Mouse (Mus musculus) neural tube, embryonic 14.5 days (tissue): Measurements from ENCODE around the gene Gm6309. TPM values are rescaled to one million over a fixed set of nuclear protein-coding genes. Genes with fewer than 3 reads are reported as not detected.
"Not testable (repeated sequence)": the region's sequence is repeated elsewhere in the genome, so short reads cannot be mapped to it uniquely, and the experiment has no call there.

Source experiments
- ATAC-seq: fragments of 200-750 bp; cut with Nextera tagmentation; 2 replicates; pipeline ENCODE4 v1.8.0; 2017; ENCODE audit warnings: low read depth, mild to moderate bottlenecking, moderate TSS enrichment, moderate library complexity
- H3K27ac ChIP-seq: fragments of 300-500 bp; sonication (generic); 2 replicates; pipeline ENCODE4 v1.5.1; 2014; ENCODE audit warnings: low read depth, mild to moderate bottlenecking, control low read depth, low read length, moderate library complexity, mixed read lengths
- H3K27me3 ChIP-seq: fragments of 300-500 bp; sonication (generic); 2 replicates; pipeline ENCODE4 v1.6.1; 2014; ENCODE audit warnings: low read length; ENCODE audit not compliant: control insufficient read depth, insufficient read depth
- H3K36me3 ChIP-seq: fragments of 300-500 bp; sonication (generic); 2 replicates; pipeline ENCODE4 v1.6.1; 2014; ENCODE audit warnings: low read length, mixed read lengths; ENCODE audit not compliant: control insufficient read depth, insufficient read depth
- H3K4me1 ChIP-seq: fragments of 300-500 bp; sonication (generic); 2 replicates; pipeline ENCODE4 v1.6.1; 2014; ENCODE audit warnings: low read length; ENCODE audit not compliant: control insufficient read depth, insufficient read depth
- H3K4me2 ChIP-seq: fragments of 300-500 bp; sonication (generic); 2 replicates; pipeline ENCODE4 v1.6.1; 2014; ENCODE audit warnings: mild to moderate bottlenecking, low read depth, low read length, control low read depth
- H3K4me3 ChIP-seq: fragments of 300-500 bp; sonication (generic); 2 replicates; pipeline ENCODE4 v1.5.1; 2014; ENCODE audit warnings: low read depth, low read length, control low read depth, mixed read lengths
- H3K9ac ChIP-seq: fragments of 300-500 bp; sonication (generic); replicated peaks from 2 replicates; pipeline ENCODE4 v1.6.1; 2014; ENCODE audit warnings: low read depth, mild to moderate bottlenecking, control low read depth, low read length, mixed read lengths
- H3K9me3 ChIP-seq: fragments of 300-500 bp; sonication (generic); 2 replicates; pipeline ENCODE4 v1.6.1; 2016; ENCODE audit warnings: low read length; ENCODE audit not compliant: control insufficient read depth
- WGBS: fragments of 180-500 bp; shearing (Covaris S2); extraction: QIAGEN DNeasy Blood & Tissue Kit; methylation state at CpG from one replicate; pipeline ENCODE4 v1.1.7; 2014; 5-methylcytosine and 5-hydroxymethylcytosine counted together
- polyA plus RNA-seq: library from polyadenylated mRNA; unstranded; fragments of >200 nt; fragmentation: Nextera tagmentation; extraction: Ambion mirVana; gene quantifications from 2 replicates; pipeline ENCODE4 v1.2.1, GENCODE M21; 2014

Gene Gm6309
- polyA plus RNA-seq, 1 experiment from 2014 or later = not detected

DNA sequence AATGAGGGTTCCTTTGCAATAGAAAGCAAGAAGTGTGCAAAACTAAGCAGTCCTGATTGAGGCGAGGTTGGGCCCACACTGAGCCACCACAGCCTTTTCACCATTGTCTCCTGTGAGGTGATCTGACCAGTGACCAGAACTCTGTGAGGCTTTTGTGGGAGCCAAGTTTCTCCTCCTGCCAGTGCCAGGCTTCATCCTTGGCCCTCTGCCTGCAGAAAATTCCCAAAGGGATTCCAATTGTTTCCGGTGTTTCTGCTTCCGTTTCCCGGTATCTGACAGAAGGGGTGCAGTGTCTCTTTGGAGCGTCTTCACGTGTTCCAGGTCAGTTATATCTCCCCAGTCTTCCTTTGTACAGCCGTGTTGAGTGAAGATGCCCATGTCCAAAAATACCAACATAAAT lies 18.2 kb upstream of the Gm6309 start:
- no peak overlapping the region for H3K4me2 ChIP-seq
- H3K9me3 ChIP-seq = no peaks in the 10 kb centered on the region
- H3K4me3 ChIP-seq = no peak overlapping the region
- H3K27ac ChIP-seq = no peak overlapping the region
- H3K9ac ChIP-seq = no peak overlapping the region
- no peaks in the 10 kb centered on the region for H3K4me1 ChIP-seq
- H3K27me3 ChIP-seq = no peaks in the 10 kb centered on the region
- ATAC-seq = no peak
- 79% methylated on average over 7 of the region's 7 CpGs for WGBS
- H3K36me3 ChIP-seq = no peaks in the 10 kb centered on the region

DNA sequence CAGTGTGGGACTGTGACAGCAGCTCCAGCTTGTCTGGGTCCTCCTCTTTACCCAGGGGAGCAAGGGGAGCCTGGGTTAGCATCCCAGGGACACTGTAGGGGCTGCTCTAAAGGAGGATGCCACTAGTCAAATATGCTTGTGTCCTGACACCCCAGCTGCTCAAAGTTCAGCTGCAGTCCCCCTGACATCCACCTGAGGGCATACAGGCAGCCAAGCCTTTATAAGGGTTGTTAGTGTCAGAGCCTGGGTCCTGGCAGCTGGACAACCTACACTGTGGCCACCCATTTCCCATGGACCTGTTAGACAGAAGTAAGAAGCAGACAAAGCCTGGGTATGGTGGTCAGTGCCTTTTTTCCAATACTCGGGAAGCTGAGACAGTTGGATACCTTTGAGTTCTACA lies 17.6 kb upstream of the Gm6309 start:
- Histone ChIP-seq H3K27me3 (no peaks in the 10 kb centered on the region), H3K9me3 (no peaks in the 10 kb centered on the region), H3K27ac (no peak overlapping the region), H3K4me3 (no peak overlapping the region), H3K9ac (no peak overlapping the region), H3K4me2 (no peak overlapping the region), H3K4me1 (no peaks in the 10 kb centered on the region), H3K36me3 (no peaks in the 10 kb centered on the region)
- 84% methylated on average over 1 of the region's 1 CpGs for WGBS
- no peak for ATAC-seq

DNA sequence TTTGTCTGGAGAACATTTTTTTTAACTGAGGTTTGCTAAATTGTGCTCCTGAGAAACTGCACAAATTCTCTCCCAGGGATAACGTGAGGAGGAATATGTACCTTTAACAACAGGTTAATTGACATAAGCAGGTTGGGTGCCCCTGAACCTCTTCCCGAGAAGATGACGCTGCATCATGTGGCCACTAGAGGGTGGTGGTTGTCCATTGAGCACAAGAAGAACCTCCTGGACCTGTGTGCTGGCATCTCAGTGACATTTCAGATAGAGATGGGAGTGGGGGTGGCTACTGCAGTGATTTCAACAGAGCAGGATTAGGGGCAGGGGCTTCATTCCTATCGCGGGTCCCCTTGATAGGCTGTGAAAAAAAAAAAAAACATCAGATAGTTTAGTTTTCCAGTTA lies 16.9 kb upstream of the Gm6309 start:
- not testable (repeated sequence) for H3K9ac ChIP-seq, ATAC-seq, H3K4me1 ChIP-seq, H3K27me3 ChIP-seq, H3K4me2 ChIP-seq, H3K4me3 ChIP-seq, H3K9me3 ChIP-seq, H3K36me3 ChIP-seq, H3K27ac ChIP-seq
- 29% methylated on average over 5 of the region's 5 CpGs for WGBS

DNA sequence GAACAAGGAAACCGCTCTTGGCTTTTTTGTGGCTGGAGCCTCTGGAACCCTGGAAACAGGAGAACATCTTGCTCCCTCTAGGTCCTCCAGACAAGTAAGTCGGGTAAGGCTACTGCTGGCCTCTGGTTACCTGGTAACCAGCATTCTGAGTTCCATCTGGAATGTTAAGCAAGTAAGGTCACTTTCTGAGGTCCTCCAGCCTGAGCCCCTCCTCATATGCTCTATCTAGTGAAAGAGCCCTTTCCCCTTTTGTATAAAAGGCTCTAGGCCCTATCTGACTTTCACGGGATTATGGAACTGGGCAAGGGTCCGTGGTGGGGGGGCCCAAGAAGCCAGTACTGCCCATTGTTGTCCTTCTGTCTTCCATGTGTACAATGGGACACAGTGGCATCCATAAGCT lies 14.7 kb upstream of the Gm6309 start, which contains the start of gene 1700001J03Rik:
1700001J03Rik (minus strand) TSS at position 101 of the 400 bp plus-strand sequence.
- not testable (repeated sequence) for H3K4me3 ChIP-seq, H3K9me3 ChIP-seq, H3K4me2 ChIP-seq, H3K9ac ChIP-seq, H3K36me3 ChIP-seq, H3K27ac ChIP-seq, H3K27me3 ChIP-seq, H3K4me1 ChIP-seq, ATAC-seq
- 76% methylated on average over 4 of the region's 4 CpGs for WGBS

DNA sequence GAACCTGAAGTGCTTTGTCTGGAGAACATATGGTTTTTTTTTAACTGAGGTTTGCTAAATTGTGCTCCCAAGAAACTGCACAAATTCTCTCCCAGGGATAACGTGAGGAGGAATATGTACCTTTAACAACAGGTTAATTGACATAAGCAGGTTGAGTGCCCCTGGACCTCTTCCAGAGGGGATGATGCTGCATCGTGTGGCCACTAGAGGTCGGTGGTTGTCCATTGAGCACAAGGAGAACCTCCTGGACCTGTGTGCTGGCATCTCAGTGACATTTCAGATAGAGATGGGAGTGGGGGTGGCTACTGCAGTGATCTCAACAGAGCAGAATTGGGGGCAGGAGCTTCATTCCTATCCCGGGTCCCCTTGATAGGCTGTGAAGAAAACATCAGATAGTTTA lies 2.2 kb upstream of the Gm6309 start:
- H3K4me3 ChIP-seq, ATAC-seq, H3K4me1 ChIP-seq, H3K9me3 ChIP-seq, H3K27me3 ChIP-seq, H3K27ac ChIP-seq, H3K9ac ChIP-seq, H3K4me2 ChIP-seq, H3K36me3 ChIP-seq: not testable (repeated sequence)
- WGBS = 73% methylated on average over 4 of the region's 4 CpGs

DNA sequence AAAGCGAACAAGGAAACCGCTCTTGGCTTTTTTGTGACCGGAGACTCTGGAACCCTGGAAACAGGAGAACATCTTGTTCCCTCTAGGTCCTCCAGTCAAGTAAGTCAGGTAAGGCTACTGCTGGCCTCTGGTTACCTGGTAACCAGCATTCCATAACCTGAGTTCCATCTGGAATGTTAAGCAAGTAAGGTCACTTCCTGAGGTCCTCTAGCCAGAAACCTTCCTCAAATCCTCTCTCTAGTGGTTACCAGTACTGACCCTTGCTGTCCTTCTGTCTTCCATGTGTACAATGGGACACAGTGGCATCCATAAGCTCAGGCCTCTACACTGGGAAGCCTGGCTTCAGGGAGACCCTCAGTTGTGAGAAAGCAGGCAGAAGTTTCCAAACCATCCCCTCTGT lies 10.1 kb downstream of the Gm6309 start, which contains the start of gene Gm5565:
Gm5565 (minus strand) TSS at position 101 of the 400 bp plus-strand sequence.
- not testable (repeated sequence) for H3K9me3 ChIP-seq, H3K4me1 ChIP-seq, H3K4me2 ChIP-seq, ATAC-seq, H3K4me3 ChIP-seq, H3K27me3 ChIP-seq, H3K9ac ChIP-seq, H3K27ac ChIP-seq, H3K36me3 ChIP-seq
- WGBS = 96% methylated on average over 3 of the region's 3 CpGs

DNA sequence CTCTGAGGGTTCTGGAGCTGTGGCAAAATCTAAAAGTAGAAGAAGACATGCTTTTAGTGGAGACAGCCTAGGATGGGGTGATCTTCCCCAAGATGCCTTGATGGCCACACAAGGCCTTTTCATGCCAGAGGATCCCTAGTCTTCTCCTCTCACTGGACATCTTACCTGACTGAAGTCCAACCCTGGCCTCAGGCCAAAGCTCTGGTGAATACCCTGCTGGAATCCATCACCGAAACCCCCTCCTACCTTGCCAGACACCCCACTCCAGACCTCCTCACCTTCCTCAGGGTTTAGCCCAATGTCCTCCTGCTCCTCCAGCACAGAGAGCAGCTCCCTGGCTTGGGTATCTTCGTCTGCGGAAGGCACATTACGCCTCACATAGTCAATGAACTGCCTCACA lies 12.2 kb downstream of the Gm6309 start:
- 92% methylated on average over 4 of the region's 4 CpGs for WGBS
- not testable (repeated sequence) for H3K4me3 ChIP-seq, H3K9ac ChIP-seq, H3K27ac ChIP-seq, H3K4me2 ChIP-seq, ATAC-seq, H3K4me1 ChIP-seq, H3K36me3 ChIP-seq, H3K27me3 ChIP-seq, H3K9me3 ChIP-seq

DNA sequence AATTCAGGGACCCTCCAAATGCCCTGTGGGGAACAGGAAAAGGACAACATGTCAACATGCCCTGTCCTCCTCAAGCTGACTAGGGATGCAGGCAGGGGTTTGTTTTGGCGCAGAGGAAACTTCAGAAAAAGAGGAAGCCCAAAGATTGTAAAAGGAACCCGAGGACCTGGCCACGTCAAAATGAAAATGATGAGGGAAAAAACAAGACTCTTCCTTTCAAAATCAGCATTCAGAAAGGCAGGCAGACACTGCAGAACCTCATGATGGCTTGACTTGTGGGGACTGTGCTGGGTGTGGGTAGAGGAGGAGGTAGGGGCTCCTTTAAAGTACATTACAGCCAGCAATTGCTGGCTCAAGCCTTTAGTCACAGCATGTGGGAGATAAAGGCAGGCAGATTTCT lies 20.1 kb downstream of the Gm6309 start:
- H3K4me3 ChIP-seq = no peak overlapping the region
- H3K27me3 ChIP-seq = no peaks in the 10 kb centered on the region
- H3K27ac ChIP-seq = no peak overlapping the region
- 0 out of 2 replicates have a peak, but pooled peaks cover 3% of the 10 kb centered on the region for H3K9me3 ChIP-seq
- ATAC-seq = no peak
- WGBS = 82% methylated on average over 3 of the region's 3 CpGs
- no peaks in the 10 kb centered on the region for H3K4me1 ChIP-seq
- H3K36me3 ChIP-seq = no peaks in the 10 kb centered on the region
- no peak overlapping the region for H3K4me2 ChIP-seq
- no peak overlapping the region for H3K9ac ChIP-seq

DNA sequence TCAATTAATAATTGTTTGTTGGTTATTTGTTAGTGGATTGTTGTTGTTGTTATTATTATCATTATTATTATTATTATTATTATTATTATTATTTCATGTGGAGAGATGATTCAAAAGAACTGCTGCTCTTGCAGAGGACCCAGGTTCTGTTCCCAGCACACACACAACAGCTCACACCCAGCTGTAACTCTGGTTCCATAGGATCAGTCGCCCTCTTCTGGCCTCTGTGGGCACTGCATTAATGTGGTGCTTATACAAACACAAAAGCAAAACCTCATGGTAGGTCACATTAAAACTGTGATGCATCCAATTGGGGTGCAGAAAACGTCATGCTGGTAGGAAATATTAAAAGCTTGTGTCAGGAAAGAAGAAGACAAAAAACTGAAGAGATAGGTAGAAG lies 22.6 kb downstream of the Gm6309 start:
- Histone ChIP-seq H3K4me3 (no peak overlapping the region), H3K9me3 (0 out of 2 replicates have a peak, but pooled peaks cover 3% of the 10 kb centered on the region), H3K27ac (no peak overlapping the region), H3K36me3 (no peaks in the 10 kb centered on the region), H3K27me3 (no peaks in the 10 kb centered on the region), H3K9ac (no peak overlapping the region), H3K4me1 (no peaks in the 10 kb centered on the region), H3K4me2 (no peak overlapping the region)
- WGBS = 53% methylated on average over 2 of the region's 2 CpGs
- no peak for ATAC-seq
